Mouse (Mus musculus) G1E (cell line): ENCODE data around the gene Nkx1-2. TPM values are rescaled to one million over a fixed set of nuclear protein-coding genes. Genes with fewer than 3 reads are reported as not detected.

Experiments used
- ATAC-seq: 2 replicates; pipeline ENCODE4 v1.8.0; 2016; ENCODE audit warnings: mild to moderate bottlenecking; ENCODE audit not compliant: insufficient number of reproducible peaks, poor library complexity, low FRiP score, severe bottlenecking; ENCODE audit errors: extremely low read depth
- DNase-seq: peaks from one replicate; pipeline ENCODE4 v3.0.0; 2012; ENCODE audit warnings: low spot score
- H3K27me3 ChIP-seq: 2 replicates; pipeline ENCODE4 v1.6.1; 2012; ENCODE audit warnings: mild to moderate bottlenecking, low read length, inconsistent platforms; ENCODE audit not compliant: insufficient read depth
- H3K36me3 ChIP-seq: replicated peaks from 2 replicates; pipeline ENCODE3; 2012; ENCODE audit warnings: mild to moderate bottlenecking, inconsistent platforms
- H3K4me1 ChIP-seq: 2 replicates; pipeline ENCODE4 v1.6.1; 2012; ENCODE audit warnings: low read depth, low read length, inconsistent platforms, mixed read lengths; ENCODE audit not compliant: insufficient read depth
- H3K4me3 ChIP-seq: 2 replicates; pipeline ENCODE4 v1.5.1; 2012; ENCODE audit warnings: low read depth, mild to moderate bottlenecking, inconsistent platforms, low read length, moderate library complexity, mixed read lengths
- H3K9me3 ChIP-seq: replicated peaks from 2 replicates; pipeline ENCODE4 v1.6.1; 2012; ENCODE audit warnings: inconsistent platforms
- CTCF ChIP-seq: IDR thresholded peaks from 2 replicates; pipeline ENCODE4 v1.5.1; 2012; ENCODE audit warnings: low read depth, low read length, inconsistent platforms, mixed read lengths
- GATA1 ChIP-seq: IDR thresholded peaks from 2 replicates; pipeline ENCODE4 v1.6.1; 2012; ENCODE audit warnings: borderline replicate concordance, low read length, inconsistent platforms, mixed read lengths
- GATA2 ChIP-seq: IDR thresholded peaks from 2 replicates; pipeline ENCODE4 v1.6.1; 2012; ENCODE audit warnings: low read depth, low read length, inconsistent platforms, borderline replicate concordance
- POLR2AphosphoS5 ChIP-seq: IDR thresholded peaks from 2 replicates; pipeline ENCODE4 v1.6.1; 2012; ENCODE audit warnings: low read depth, low read length, inconsistent platforms; ENCODE audit not compliant: insufficient replicate concordance
- TAL1 ChIP-seq: conservative IDR thresholded peaks from 2 replicates; pipeline ENCODE4 v1.6.1; 2012; ENCODE audit warnings: low read depth, low read length, inconsistent platforms, mixed read lengths
- polyA plus RNA-seq: library from polyadenylated mRNA; stranded (reverse); fragments of >175 nt; gene quantifications from 2 replicates; pipeline ENCODE4 v1.2.3, GENCODE M21; 2012
- total RNA-seq, 2 experiments: library from RNA; stranded (forward) in 1 of 2; stranded (reverse) in 1 of 2; fragments of 200-1000 nt in 1 of 2; fragments of >200 nt in 1 of 2; fragmentation: Nextera tagmentation in 1 of 2; gene quantifications; 2 replicates each; pipeline ENCODE4 v1.2.3; 2014 to 2017

The Nkx1-2 gene
- total and polyA plus RNA-seq, 3 experiments = 0.11 TPM; not detected in 2

- Histone ChIP-seq H3K4me3 (no peak overlapping the region), H3K27me3 (peaks cover 19% of the 10 kb centered on the region), H3K4me1 (no peaks in the 10 kb centered on the region; the same call in 1 of the 2 replicates), H3K9me3 (no peaks in the 10 kb centered on the region), H3K36me3 (no peaks in the 10 kb centered on the region)
- TF ChIP-seq CTCF = no peak
- no peak for TF ChIP-seq POLR2AphosphoS5
- no peak for TF ChIP-seq GATA1
- no peak for TF ChIP-seq GATA2
- no peak for TF ChIP-seq TAL1
- no peak for ATAC-seq
- DNase-seq = no peak
Measured at GRCm38 (mm10) chr7:132585695-132586491, 13.5 kb downstream of the Nkx1-2 start.

GRCm38 (mm10) chr7:132581441-132581840 is 18.0 kb downstream of the Nkx1-2 start:
- ATAC-seq (no peak), DNase-seq (no peak)
- TF ChIP-seq CTCF = no peak
- TF ChIP-seq POLR2AphosphoS5 = no peak
- TF ChIP-seq GATA1 = no peak
- no peak for TF ChIP-seq GATA2
- TF ChIP-seq TAL1 = no peak

GRCm38 (mm10) chr7:132580511-132580910 is 18.9 kb downstream of the Nkx1-2 start:
- Histone ChIP-seq H3K4me3 (no peak overlapping the region), H3K9me3 (no peaks in the 10 kb centered on the region), H3K27me3 (peaks cover 25% of the 10 kb centered on the region), H3K4me1 (peaks cover 9% of the 10 kb centered on the region), H3K36me3 (no peaks in the 10 kb centered on the region)
- TF ChIP-seq CTCF = no peak
- TF ChIP-seq POLR2AphosphoS5 = no peak
- TF ChIP-seq GATA2 = no peak
- TF ChIP-seq GATA1 = no peak
- TF ChIP-seq TAL1 = no peak
- DNase-seq (no peak), ATAC-seq (no peak)

More at GRCm38 (mm10) chr7:132581441-132581840, 18.0 kb downstream of the Nkx1-2 start:
- no peak overlapping the region for H3K4me3 ChIP-seq
- H3K4me1 ChIP-seq = peaks cover 6% of the 10 kb centered on the region
- H3K9me3 ChIP-seq = no peaks in the 10 kb centered on the region
- H3K36me3 ChIP-seq = no peaks in the 10 kb centered on the region
- H3K27me3 ChIP-seq = peaks cover 25% of the 10 kb centered on the region

GRCm38 (mm10) chr7:132576891-132577290 is 22.5 kb downstream of the Nkx1-2 start:
- no peak for DNase-seq
- Histone ChIP-seq H3K4me1 (peaks cover 16% of the 10 kb centered on the region), H3K4me3 (no peak overlapping the region), H3K36me3 (peaks cover 5% of the 10 kb centered on the region), H3K27me3 (peaks cover 13% of the 10 kb centered on the region; the same call in 1 of the 2 replicates), H3K9me3 (no peaks in the 10 kb centered on the region)
- ATAC-seq = no peak
- TF ChIP-seq TAL1 (no peak), POLR2AphosphoS5 (no peak)

- Histone ChIP-seq H3K27me3 (peaks cover 9% of the 10 kb centered on the region; the same call in 1 of the 2 replicates), H3K36me3 (peaks cover 11% of the 10 kb centered on the region), H3K4me1 (peaks cover 16% of the 10 kb centered on the region), H3K9me3 (no peaks in the 10 kb centered on the region), H3K4me3 (peak within 1 kb of the TSS; percentile 79)
- ATAC-seq (peak; percentile 94), DNase-seq (peak; percentile 93)
- TF ChIP-seq GATA2 (no peak), CTCF (no peak)
Measured at GRCm38 (mm10) chr7:132576116-132576650, 23.3 kb downstream of the Nkx1-2 start, which contains the start of gene Oat. TSS of gene Oat (minus strand) at chr7:132576398.

- ATAC-seq (peak; percentile 90), DNase-seq (peak; percentile 90)
- H3K4me1 ChIP-seq = peaks cover 16% of the 10 kb centered on the region
- peak overlapping the region; percentile 79 for H3K4me3 ChIP-seq
- TF ChIP-seq POLR2AphosphoS5 (no peak), GATA2 (no peak), TAL1 (no peak), CTCF (peak; percentile 49; the same call in 1 of the 2 replicates), GATA1 (no peak)
- peaks cover 13% of the 10 kb centered on the region for H3K36me3 ChIP-seq
- peaks cover 6% of the 10 kb centered on the region; the same call in 1 of the 2 replicates for H3K27me3 ChIP-seq
- no peaks in the 10 kb centered on the region for H3K9me3 ChIP-seq
Measured at GRCm38 (mm10) chr7:132575623-132576022, 23.8 kb downstream of the Nkx1-2 start.
